Mouse (Mus musculus) olfactory bulb, adult 2 months (tissue): ENCODE data around the gene Ranbp9. TPM values are rescaled to one million over a fixed set of nuclear protein-coding genes. Genes with fewer than 3 reads are reported as not detected.
A peak's percentile ranks its signal among the peaks of the same experiment; 100 is the strongest.

Experiments
- H3K27ac ChIP-seq: fragments of 200-500 bp; 2 replicates; pipeline ENCODE4 v1.5.1; 2012; ENCODE audit warnings: low read depth, low read length; ENCODE audit not compliant: insufficient read depth
- H3K4me1 ChIP-seq: fragments of 200-500 bp; 2 replicates; pipeline ENCODE4 v1.6.1; 2012; ENCODE audit warnings: low read length; ENCODE audit not compliant: control insufficient read depth, insufficient read depth
- H3K4me3 ChIP-seq: fragments of 200-500 bp; 2 replicates; pipeline ENCODE4 v1.5.1; 2012; ENCODE audit warnings: mild to moderate bottlenecking, low read depth, low read length, moderate library complexity; ENCODE audit not compliant: insufficient read depth
- CTCF ChIP-seq: fragments of 200-500 bp; IDR thresholded peaks from 2 replicates; pipeline ENCODE4 v1.5.1; 2012; ENCODE audit warnings: low read depth, mild to moderate bottlenecking, low read length, moderate library complexity; ENCODE audit not compliant: insufficient read depth
- POLR2A ChIP-seq: fragments of 200-500 bp; IDR thresholded peaks from 2 replicates; pipeline ENCODE4 v1.6.1; 2012; ENCODE audit warnings: mild to moderate bottlenecking, low read depth, low read length, moderate library complexity; ENCODE audit not compliant: insufficient read depth
- WGBS: fragments of 180-500 bp; shearing (Covaris S2); methylation state at CpG from one replicate; pipeline ENCODE4 v1.1.7; 2018; 5-methylcytosine and 5-hydroxymethylcytosine counted together
- polyA plus RNA-seq: library from polyadenylated mRNA; stranded (reverse); fragments of >200 nt; gene quantifications from 2 replicates; pipeline ENCODE4 v1.2.4, GENCODE M21; 2012; ENCODE audit warnings: low replicate concordance; ENCODE audit not compliant: missing spikeins, insufficient read depth, insufficient read length

The Ranbp9 gene
- polyA plus RNA-seq, 1 experiment, result not detected

DNA sequence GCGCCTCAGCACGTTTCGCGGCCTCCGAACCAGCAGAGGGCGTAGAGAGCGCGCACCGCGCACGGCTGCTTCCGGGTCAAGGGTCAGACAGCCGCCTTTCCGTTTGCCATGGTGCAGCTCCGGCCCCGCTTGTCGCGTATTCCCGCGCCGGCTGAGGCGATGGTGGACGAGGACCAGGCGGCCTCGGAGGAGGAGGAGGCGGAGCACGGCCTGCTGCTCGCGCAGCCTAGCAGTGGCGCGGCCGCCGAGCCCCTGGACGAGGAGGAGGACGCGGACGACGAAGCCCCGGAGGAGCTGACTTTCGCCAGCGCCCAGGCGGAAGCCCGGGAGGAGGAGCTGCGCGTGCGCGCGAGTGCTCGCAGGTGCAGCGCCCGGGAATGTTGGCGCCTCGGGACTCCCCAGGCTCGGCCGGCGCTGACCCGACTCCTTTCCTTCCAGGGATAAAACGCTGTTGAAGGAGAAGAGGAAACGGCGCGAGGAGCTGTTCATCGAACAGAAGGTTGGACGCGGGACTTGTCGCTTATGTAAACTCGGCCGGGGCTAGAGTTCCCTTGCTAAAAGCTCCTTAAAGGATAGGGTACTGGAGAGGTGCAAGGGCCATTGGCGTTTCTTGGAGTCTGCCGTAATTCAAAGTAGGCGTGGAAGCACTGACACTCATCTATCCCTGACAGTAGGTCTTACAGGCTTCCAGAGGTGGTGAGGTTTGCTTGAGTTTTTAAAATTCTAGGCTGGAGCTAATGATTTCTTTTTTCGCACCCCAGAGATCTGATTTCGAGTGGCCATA lies 82.6 kb downstream of the Ranbp9 start, which contains the start of gene Nol7:
Nol7 (plus strand) TSS at position 94 of the 784 bp plus-strand sequence.
- 2% methylated on average over 72 of the region's 72 CpGs for WGBS
- Histone ChIP-seq H3K4me3 (peak within 1 kb of the TSS; percentile 94), H3K4me1 (no peaks in the 10 kb centered on the region), H3K27ac (peak within 1 kb of the TSS; percentile 96)
- peak; percentile 72 for TF ChIP-seq CTCF
- peak; percentile 89 for TF ChIP-seq POLR2A

DNA sequence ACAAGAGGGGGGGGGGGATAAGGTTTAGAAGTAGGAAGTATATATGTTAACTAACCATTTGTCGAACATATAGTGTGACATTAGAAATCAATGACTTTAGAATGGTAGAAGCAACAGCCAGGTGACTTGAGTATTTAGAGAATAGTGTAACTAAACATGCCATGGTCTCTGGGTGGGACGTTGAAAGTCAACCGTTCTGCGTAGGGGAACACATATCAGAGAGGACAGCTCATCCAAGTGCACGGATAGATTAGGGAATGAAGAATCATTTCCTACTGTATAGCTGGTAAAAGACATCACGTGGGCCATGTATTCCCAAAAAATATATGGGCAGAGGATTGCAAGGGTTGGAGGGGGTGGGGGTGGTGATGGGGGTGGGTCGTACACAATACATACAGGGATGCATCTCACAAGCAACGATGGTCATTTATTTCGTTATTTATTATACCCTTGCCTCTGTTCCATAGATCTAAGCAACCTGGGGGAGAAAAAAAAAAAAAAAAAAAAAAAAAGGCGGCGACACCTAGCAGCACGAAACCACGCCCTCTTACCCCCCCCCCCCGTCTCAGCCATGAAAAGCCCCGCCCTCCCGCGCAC lies 83.3 kb downstream of the Ranbp9 start:
- 49% methylated on average over 13 of the region's 17 CpGs for WGBS
- Histone ChIP-seq H3K4me1 (no peaks in the 10 kb centered on the region), H3K4me3 (no peak overlapping the region), H3K27ac (no peak overlapping the region)
- TF ChIP-seq CTCF (no peak), POLR2A (no peak)

DNA sequence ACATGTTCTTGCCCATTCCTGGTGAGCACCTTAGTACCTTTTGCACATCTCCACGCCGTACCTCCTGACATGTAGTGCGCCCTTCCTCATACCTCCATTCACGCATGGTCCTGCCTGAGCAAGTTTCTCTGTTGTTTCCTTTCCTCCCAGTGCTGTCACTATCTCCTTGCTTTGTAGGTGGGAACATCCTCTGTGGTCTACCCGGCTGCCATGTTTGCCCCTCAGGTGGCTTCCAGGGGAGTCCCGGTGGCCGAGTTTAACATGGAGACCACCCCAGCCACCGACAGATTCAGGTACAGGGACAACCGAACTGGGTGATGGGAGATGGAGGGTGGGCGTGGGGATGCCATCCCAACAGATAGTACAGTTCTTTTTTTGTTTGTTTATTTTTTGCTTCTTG lies 95.8 kb downstream of the Ranbp9 start:
- 98% methylated on average over 10 of the region's 10 CpGs for WGBS
- no peak overlapping the region for H3K4me3 ChIP-seq
- no peaks in the 10 kb centered on the region for H3K4me1 ChIP-seq
- TF ChIP-seq CTCF (no peak), POLR2A (no peak)
- H3K27ac ChIP-seq, result no peak overlapping the region

DNA sequence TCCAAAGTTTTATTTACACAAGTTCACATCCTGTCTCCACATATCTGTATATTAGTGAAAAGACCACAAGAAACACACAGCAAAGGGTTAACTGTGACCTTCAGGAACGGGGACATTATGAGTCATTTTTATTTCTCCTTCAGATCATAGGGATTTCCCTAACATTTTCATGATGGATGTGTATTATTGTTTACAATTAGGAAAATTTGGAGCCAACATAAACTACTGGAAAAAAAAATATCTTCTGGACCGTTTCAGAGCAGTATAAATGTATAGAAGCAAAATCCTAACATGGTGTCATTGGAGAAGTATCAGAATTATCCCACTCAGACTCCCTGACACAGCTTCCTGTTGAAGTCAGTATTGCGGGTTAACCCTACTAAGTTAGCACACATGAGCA lies 101.1 kb downstream of the Ranbp9 start:
- Histone ChIP-seq H3K4me3 (no peak overlapping the region), H3K4me1 (no peaks in the 10 kb centered on the region), H3K27ac (no peak overlapping the region)
- WGBS, result 83% methylated on average over 3 of the region's 3 CpGs
- no peak for TF ChIP-seq CTCF
- no peak for TF ChIP-seq POLR2A

DNA sequence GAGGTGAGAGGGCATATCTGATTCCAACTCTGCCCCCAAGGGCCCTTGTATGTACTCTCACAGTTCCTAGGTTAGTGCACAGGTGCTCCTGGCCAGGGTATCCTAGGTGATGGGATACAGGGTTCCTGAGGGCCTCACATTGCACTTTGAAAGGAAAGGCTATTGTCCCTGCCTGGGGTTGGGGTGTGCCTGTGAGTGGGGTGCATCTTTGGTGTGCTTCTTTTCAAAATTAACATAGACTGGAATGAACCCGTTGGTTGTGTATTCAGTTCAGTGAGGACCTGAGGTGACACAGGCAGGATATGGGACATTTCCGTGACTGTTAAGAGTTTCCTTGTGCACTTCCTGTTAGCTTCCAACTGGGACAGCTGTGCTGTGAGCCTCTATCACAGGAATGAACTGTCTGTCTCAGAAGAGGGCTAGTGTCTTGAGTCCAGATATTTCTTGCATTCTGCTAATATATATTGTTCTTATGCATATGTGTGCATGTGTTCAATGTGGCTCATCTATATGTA lies 106.1 kb downstream of the Ranbp9 start:
- no peak overlapping the region for H3K27ac ChIP-seq
- peaks cover 3% of the 10 kb centered on the region; the same call in 1 of the 2 replicates for H3K4me1 ChIP-seq
- WGBS, result 85% methylated on average over 2 of the region's 2 CpGs
- no peak overlapping the region for H3K4me3 ChIP-seq
- TF ChIP-seq POLR2A, result no peak
- TF ChIP-seq CTCF, result no peak

DNA sequence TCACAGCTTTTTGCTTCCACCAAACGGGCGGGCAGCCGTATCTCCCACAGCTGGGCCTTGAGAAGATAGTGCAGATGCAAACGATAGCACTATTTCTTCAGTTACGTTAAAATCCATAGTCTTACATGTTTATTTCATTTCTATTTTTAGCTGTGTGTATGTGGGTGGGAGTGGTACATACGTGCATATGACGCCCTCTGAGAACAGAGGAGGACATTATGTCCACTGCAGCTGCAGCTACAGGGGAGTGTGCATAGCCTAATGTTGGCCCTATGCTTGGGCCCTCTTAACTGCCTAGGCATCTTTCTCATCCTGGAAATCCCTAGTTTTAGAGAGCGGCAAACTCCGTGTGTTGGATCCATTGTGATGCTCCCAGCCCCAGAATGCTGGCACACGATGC lies 106.9 kb downstream of the Ranbp9 start:
- 80% methylated on average over 10 of the region's 10 CpGs for WGBS

DNA sequence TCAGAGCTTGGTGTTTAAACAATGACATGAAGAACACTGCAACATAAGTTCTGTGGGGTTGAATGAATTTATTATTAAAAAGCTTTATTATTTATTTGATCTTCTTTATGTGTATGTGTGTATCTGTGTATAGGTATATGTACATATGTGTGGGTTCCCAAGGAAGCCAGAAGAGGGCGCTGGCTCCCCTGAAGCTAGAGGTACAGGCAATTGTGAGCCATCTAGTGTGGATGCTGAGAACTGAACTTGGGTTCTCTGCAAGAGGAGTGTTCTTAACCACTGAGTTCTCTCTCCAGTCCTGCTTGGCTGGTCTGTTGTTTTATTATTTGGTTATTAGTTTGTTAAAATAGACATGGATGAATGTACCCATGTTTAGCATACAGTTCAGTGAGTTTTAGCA lies 108.2 kb downstream of the Ranbp9 start:
- Histone ChIP-seq H3K27ac (no peak overlapping the region), H3K4me3 (no peak overlapping the region), H3K4me1 (peaks cover 3% of the 10 kb centered on the region; the same call in 1 of the 2 replicates)
- TF ChIP-seq CTCF (no peak), POLR2A (no peak)
- 87% methylated on average over 1 of the region's 1 CpGs for WGBS

More for the DNA sequence above, 106.9 kb downstream of the Ranbp9 start:
- no peak overlapping the region for H3K27ac ChIP-seq
- H3K4me1 ChIP-seq, result peaks cover 3% of the 10 kb centered on the region; the same call in 1 of the 2 replicates
- no peak for TF ChIP-seq POLR2A
- TF ChIP-seq CTCF, result no peak
- no peak overlapping the region for H3K4me3 ChIP-seq

DNA sequence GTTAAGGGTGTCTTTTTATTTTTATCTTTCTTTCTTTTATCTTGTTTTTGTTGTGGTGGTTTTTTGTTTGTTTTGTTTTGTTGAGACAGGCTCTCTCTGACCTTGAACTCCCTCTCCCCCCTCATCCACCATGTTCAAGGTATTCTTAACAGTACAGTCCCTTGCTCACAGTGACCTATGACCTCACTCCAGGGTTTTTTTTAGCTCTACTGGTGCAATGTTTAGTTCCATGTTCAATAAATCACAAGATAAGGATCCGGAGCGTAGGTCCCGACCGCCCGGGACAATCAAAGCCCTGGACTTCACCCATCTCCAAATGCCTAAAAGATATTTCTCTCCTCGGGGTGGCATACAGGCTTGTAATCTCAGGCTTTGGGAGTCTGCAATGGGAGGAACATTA lies 111.0 kb downstream of the Ranbp9 start:
- 96% methylated on average over 6 of the region's 6 CpGs for WGBS

DNA sequence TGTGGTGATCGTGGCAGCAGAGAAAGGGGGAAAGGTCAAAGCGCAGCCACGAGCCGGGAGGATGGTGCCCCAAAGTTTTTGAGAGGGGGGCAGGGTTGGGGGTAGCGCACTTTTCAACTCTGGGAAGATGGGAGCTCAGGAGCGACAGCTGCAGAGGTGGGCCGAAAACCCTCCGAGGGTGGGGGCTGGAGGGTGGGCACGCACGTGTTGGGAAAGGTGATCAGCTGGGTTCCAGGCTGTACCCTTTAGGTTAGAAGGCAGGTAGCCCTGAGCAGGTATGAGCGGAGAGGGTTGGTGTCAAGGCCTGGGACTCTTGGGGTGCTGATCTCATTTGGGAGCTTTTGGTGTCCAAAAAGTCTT lies 115.3 kb downstream of the Ranbp9 start:
- Histone ChIP-seq H3K4me1 (peaks cover 8% of the 10 kb centered on the region), H3K27ac (peak overlapping the region; percentile 48), H3K4me3 (peak overlapping the region; percentile 74)
- WGBS, result 10% methylated on average over 11 of the region's 11 CpGs
- TF ChIP-seq CTCF (no peak), POLR2A (no peak)

More for the DNA sequence above, 111.0 kb downstream of the Ranbp9 start:
- Histone ChIP-seq H3K4me3 (no peak overlapping the region), H3K4me1 (peaks cover 10% of the 10 kb centered on the region), H3K27ac (no peak overlapping the region)
- TF ChIP-seq POLR2A, result no peak
- no peak for TF ChIP-seq CTCF
